Mouse (Mus musculus): ENCODE measurements at regions not wholly inside any gene's neighbourhood (a gene's known extent, or its start where the extent isn't known, plus 50 kb on each side); places are given as distances from the start of the nearest gene placed in this dataset.

GRCm38 (mm10) chr11:19456577-19456976, 437.8 kb upstream of the Meis1 start:
- Histone ChIP-seq H3K9me3 (no peaks in the 10 kb centered on the region), H3K4me3 (no peak overlapping the region), H3K36me3 (no peaks in the 10 kb centered on the region), H3K4me1 (replicated peaks) (no peaks in the 10 kb centered on the region), H3K4me2 (no peak overlapping the region), H3K27me3 (0 out of 2 replicates have a peak, but pooled peaks cover 4% of the 10 kb centered on the region), H3K27ac (replicated peaks) (no peak overlapping the region), H3K9ac (no peak overlapping the region)
- WGBS = 83% methylated on average over 1 of the region's 1 CpGs
- no peak for ATAC-seq (ENCODE audit: low read depth)

GRCm38 (mm10) chr11:19463730-19464358, 445.1 kb upstream of the Meis1 start:
- no peaks in the 10 kb centered on the region; the same call in 1 of the 2 replicates for H3K9me3 ChIP-seq
- WGBS = 70% methylated on average over 6 of the region's 6 CpGs
- ATAC-seq (ENCODE audit: low read depth) = no peak

GRCm38 (mm10) chr11:19468373-19468772, 449.6 kb upstream of the Meis1 start:
- Histone ChIP-seq H3K4me1 (replicated peaks) (no peaks in the 10 kb centered on the region), H3K27me3 (no peaks in the 10 kb centered on the region), H3K27ac (replicated peaks) (no peak overlapping the region), H3K4me2 (no peak overlapping the region), H3K4me3 (no peak overlapping the region), H3K9ac (no peak overlapping the region), H3K9me3 (no peaks in the 10 kb centered on the region; the same call in 1 of the 2 replicates), H3K36me3 (no peaks in the 10 kb centered on the region)
- WGBS = 86% methylated on average over 3 of the region's 3 CpGs
- ATAC-seq (ENCODE audit: low read depth) = no peak

More at GRCm38 (mm10) chr11:19463730-19464358, 445.1 kb upstream of the Meis1 start:
- Histone ChIP-seq H3K4me1 (replicated peaks) (no peaks in the 10 kb centered on the region), H3K36me3 (no peaks in the 10 kb centered on the region), H3K4me3 (no peak overlapping the region), H3K9ac (no peak overlapping the region), H3K27ac (replicated peaks) (no peak overlapping the region), H3K27me3 (no peaks in the 10 kb centered on the region), H3K4me2 (no peak overlapping the region)

GRCm38 (mm10) chr11:19468803-19469202, 450.0 kb upstream of the Meis1 start:
- no peaks in the 10 kb centered on the region for H3K4me1 ChIP-seq (replicated peaks)
- no peak overlapping the region for H3K4me3 ChIP-seq
- no peak overlapping the region for H3K4me2 ChIP-seq
- no peak overlapping the region for H3K27ac ChIP-seq (replicated peaks)
- H3K36me3 ChIP-seq = no peaks in the 10 kb centered on the region
- no peaks in the 10 kb centered on the region for H3K27me3 ChIP-seq
- no peak for ATAC-seq (ENCODE audit: low read depth)
- no peak overlapping the region for H3K9ac ChIP-seq
- no peaks in the 10 kb centered on the region; the same call in 1 of the 2 replicates for H3K9me3 ChIP-seq
- 94% methylated on average over 3 of the region's 3 CpGs for whole genome bisulfite sequencing

- Histone ChIP-seq H3K4me1 (replicated peaks) (peaks cover 9% of the 10 kb centered on the region), H3K9ac (no peak overlapping the region), H3K4me2 (no peak overlapping the region), H3K4me3 (no peak overlapping the region), H3K27ac (replicated peaks) (no peak overlapping the region), H3K27me3 (no peaks in the 10 kb centered on the region), H3K9me3 (no peaks in the 10 kb centered on the region; the same call in 1 of the 2 replicates), H3K36me3 (no peaks in the 10 kb centered on the region)
- WGBS = 91% methylated on average over 5 of the region's 5 CpGs
- ATAC-seq (ENCODE audit: low read depth) = no peak
Observed at GRCm38 (mm10) chr11:19470648-19471341, 452.0 kb upstream of the Meis1 start.

GRCm38 (mm10) chr11:19475068-19475786, 448.9 kb upstream of the Spred2 start:
- peak overlapping the region; percentile 48 for H3K4me2 ChIP-seq
- H3K36me3 ChIP-seq = no peaks in the 10 kb centered on the region
- WGBS = 22% methylated on average over 18 of the region's 18 CpGs
- peak; percentile 93 for ATAC-seq (ENCODE audit: low read depth)
- H3K4me1 ChIP-seq (replicated peaks) = peaks cover 10% of the 10 kb centered on the region
- peak overlapping the region; percentile 52 for H3K9ac ChIP-seq
- peak overlapping the region; percentile 16 for H3K4me3 ChIP-seq
- no peaks in the 10 kb centered on the region for H3K9me3 ChIP-seq
- H3K27me3 ChIP-seq = no peaks in the 10 kb centered on the region
- no peak overlapping the region for H3K27ac ChIP-seq (replicated peaks)

GRCm38 (mm10) chr11:19493089-19493756, 431.0 kb upstream of the Spred2 start:
- ATAC-seq (ENCODE audit: low read depth) = no peak
- peaks cover 3% of the 10 kb centered on the region; the same call in 1 of the 2 replicates for H3K9me3 ChIP-seq
- H3K4me2 ChIP-seq = no peak overlapping the region
- no peaks in the 10 kb centered on the region for H3K36me3 ChIP-seq
- H3K27ac ChIP-seq (replicated peaks) = no peak overlapping the region
- no peaks in the 10 kb centered on the region for H3K27me3 ChIP-seq
- H3K4me3 ChIP-seq = no peak overlapping the region
- no peaks in the 10 kb centered on the region for H3K4me1 ChIP-seq (replicated peaks)
- WGBS = 89% methylated on average over 2 of the region's 2 CpGs
- no peak overlapping the region for H3K9ac ChIP-seq

- Histone ChIP-seq H3K4me3 (no peak overlapping the region), H3K4me2 (no peak overlapping the region), H3K27ac (replicated peaks) (no peak overlapping the region), H3K36me3 (no peaks in the 10 kb centered on the region), H3K4me1 (replicated peaks) (peaks cover 18% of the 10 kb centered on the region), H3K27me3 (no peaks in the 10 kb centered on the region), H3K9ac (no peak overlapping the region), H3K9me3 (no peaks in the 10 kb centered on the region)
- no peak for ATAC-seq (ENCODE audit: low read depth)
- WGBS = 91% methylated on average over 3 of the region's 3 CpGs
Observed at GRCm38 (mm10) chr11:19521721-19522120, 402.5 kb upstream of the Spred2 start.

- Histone ChIP-seq H3K4me1 (replicated peaks) (peaks cover 22% of the 10 kb centered on the region), H3K27ac (replicated peaks) (peak overlapping the region; percentile 47), H3K9me3 (no peaks in the 10 kb centered on the region), H3K27me3 (no peaks in the 10 kb centered on the region), H3K4me2 (no peak overlapping the region), H3K36me3 (no peaks in the 10 kb centered on the region), H3K9ac (no peak overlapping the region), H3K4me3 (no peak overlapping the region)
- peak; percentile 94 for ATAC-seq (ENCODE audit: low read depth)
- 18% methylated on average over 6 of the region's 6 CpGs for WGBS
Observed at GRCm38 (mm10) chr11:19523853-19524487, 400.2 kb upstream of the Spred2 start.

- Histone ChIP-seq H3K9ac (no peak overlapping the region), H3K4me3 (no peak overlapping the region), H3K36me3 (no peaks in the 10 kb centered on the region), H3K27me3 (0 out of 2 replicates have a peak, but pooled peaks cover 5% of the 10 kb centered on the region), H3K4me2 (peak overlapping the region; percentile 13), H3K27ac (replicated peaks) (peak overlapping the region; percentile 61), H3K9me3 (no peaks in the 10 kb centered on the region), H3K4me1 (replicated peaks) (peaks cover 42% of the 10 kb centered on the region)
- 15% methylated on average over 5 of the region's 5 CpGs for WGBS
- peak; percentile 79 for ATAC-seq (ENCODE audit: low read depth)
Observed at GRCm38 (mm10) chr11:19529126-19529525, 395.0 kb upstream of the Spred2 start.

- no peak overlapping the region for H3K27ac ChIP-seq (replicated peaks)
- 30% methylated on average over 3 of the region's 3 CpGs for WGBS
- ATAC-seq (ENCODE audit: low read depth) = 0 out of 2 replicates have a peak, but pooled peaks have one; percentile 40
Observed at GRCm38 (mm10) chr11:19530652-19531051, 393.5 kb upstream of the Spred2 start.

More at GRCm38 (mm10) chr11:19530652-19531051, 393.5 kb upstream of the Spred2 start:
- Histone ChIP-seq H3K4me1 (replicated peaks) (peaks cover 37% of the 10 kb centered on the region), H3K36me3 (no peaks in the 10 kb centered on the region), H3K27me3 (0 out of 2 replicates have a peak, but pooled peaks cover 5% of the 10 kb centered on the region), H3K4me3 (no peak overlapping the region), H3K4me2 (peak overlapping the region; percentile 48; the same call in 1 of the 2 replicates), H3K9ac (no peak overlapping the region), H3K9me3 (no peaks in the 10 kb centered on the region)
